Mouse (Mus musculus) MEL (cell line): ENCODE measurements around the gene Col24a1. TPM values are rescaled to one million over a fixed set of nuclear protein-coding genes. Genes with fewer than 3 reads are reported as not detected.

Experiments used
- DNase-seq: peaks from one replicate; pipeline ENCODE4 v3.0.0; 2011; ENCODE audit warnings: low read depth, low spot score
- H3K27ac ChIP-seq: 2 replicates; pipeline ENCODE4 v1.5.1; 2012; ENCODE audit warnings: low read depth, mild to moderate bottlenecking, control low read depth, low read length, moderate library complexity; ENCODE audit not compliant: control insufficient read depth
- H3K27me3 ChIP-seq, 2 experiments: fragments of 150-350 bp in 1 of 2; sonication (generic) in 1 of 2; 2 replicates each; pipeline ENCODE4 v1.6.1; 2012; ENCODE audit warnings: low read length in 2 of 2, mild to moderate bottlenecking in 2 of 2, improper control_type of control experiment in 1 of 2, moderate library complexity in 1 of 2; ENCODE audit not compliant: insufficient read depth in 2 of 2, control insufficient read depth in 1 of 2
- H3K36me3 ChIP-seq, 2 experiments: 2 replicates each; pipeline ENCODE4 v1.6.1; 2012 to 2014; ENCODE audit warnings: low read length in 2 of 2, improper control_type of control experiment in 1 of 2, inconsistent platforms in 1 of 2, mild to moderate bottlenecking in 1 of 2; ENCODE audit not compliant: insufficient read depth in 2 of 2, control insufficient read depth in 1 of 2
- H3K4me1 ChIP-seq, 2 experiments: fragments of 150-350 bp in 1 of 2; sonication (generic) in 1 of 2; 2 replicates each; pipeline ENCODE4 v1.6.1; 2012; ENCODE audit warnings: low read length in 2 of 2, improper control_type of control experiment in 1 of 2, mild to moderate bottlenecking in 1 of 2; ENCODE audit not compliant: insufficient read depth in 2 of 2, control insufficient read depth in 1 of 2
- H3K4me3 ChIP-seq, 2 experiments: fragments of 150-350 bp in 1 of 2; sonication (generic) in 1 of 2; 2 replicates each; pipeline ENCODE4 v1.5.1; 2012; ENCODE audit warnings: low read depth in 2 of 2, low read length in 2 of 2, mild to moderate bottlenecking in 2 of 2, moderate library complexity in 2 of 2, control low read depth in 1 of 2, improper control_type of control experiment in 1 of 2; ENCODE audit not compliant: control insufficient read depth in 1 of 2, insufficient read depth in 1 of 2
- H3K79me2 ChIP-seq: 2 replicates; pipeline ENCODE4 v1.6.1; 2012; ENCODE audit warnings: mild to moderate bottlenecking, low read length, moderate library complexity; ENCODE audit not compliant: control insufficient read depth, poor library complexity, insufficient read depth
- H3K9ac ChIP-seq: 2 replicates; pipeline ENCODE4 v1.6.1; 2012; ENCODE audit warnings: low read depth, mild to moderate bottlenecking, control low read depth, low read length, moderate library complexity; ENCODE audit not compliant: control insufficient read depth, poor library complexity, severe bottlenecking
- H3K9me3 ChIP-seq: fragments of 150-350 bp; sonication (generic); replicated peaks from 2 replicates; pipeline ENCODE4 v1.6.1; 2012; ENCODE audit warnings: mild to moderate bottlenecking, low read length, improper control_type of control experiment, moderate library complexity; ENCODE audit not compliant: insufficient read depth
- BHLHE40 ChIP-seq: IDR thresholded peaks from 2 replicates; pipeline ENCODE4 v1.6.1; 2012; ENCODE audit warnings: low read depth, mild to moderate bottlenecking, inconsistent platforms, low read length, improper control_type of control experiment, borderline replicate concordance
- CHD1 ChIP-seq: IDR thresholded peaks from 2 replicates; pipeline ENCODE4 v1.6.1; 2012; ENCODE audit warnings: low read depth, mild to moderate bottlenecking, inconsistent platforms, low read length, improper control_type of control experiment
- ELF1 ChIP-seq: IDR thresholded peaks from 2 replicates; pipeline ENCODE4 v1.6.1; 2014; ENCODE audit warnings: low read depth, mild to moderate bottlenecking, inconsistent platforms, low read length, improper control_type of control experiment, moderate library complexity
- EP300 ChIP-seq, 2 experiments: IDR thresholded peaks; 2 replicates each; pipeline ENCODE4 v1.6.1; 2011; ENCODE audit warnings: improper control_type of control experiment in 2 of 2, low read length in 2 of 2, low read depth in 1 of 2, mild to moderate bottlenecking in 1 of 2
- ETS1 ChIP-seq: IDR thresholded peaks from 2 replicates; pipeline ENCODE4 v1.6.1; 2012; ENCODE audit warnings: low read depth, mild to moderate bottlenecking, inconsistent platforms, low read length, improper control_type of control experiment, moderate library complexity
- HCFC1 ChIP-seq: IDR thresholded peaks from 2 replicates; pipeline ENCODE4 v1.6.1; 2012; ENCODE audit warnings: low read depth, mild to moderate bottlenecking, inconsistent platforms, low read length, improper control_type of control experiment, moderate library complexity
- KAT2A ChIP-seq: conservative IDR thresholded peaks from 2 replicates; pipeline ENCODE4 v1.6.1; 2012; ENCODE audit warnings: low read depth, low read length, improper control_type of control experiment, inconsistent platforms
- MAFK ChIP-seq: IDR thresholded peaks from 2 replicates; pipeline ENCODE4 v1.6.1; 2011; ENCODE audit warnings: low read depth, mild to moderate bottlenecking, low read length, improper control_type of control experiment, borderline replicate concordance
- MAX ChIP-seq: IDR thresholded peaks from 2 replicates; pipeline ENCODE4 v1.6.1; 2011; ENCODE audit warnings: low read length, improper control_type of control experiment
- MAZ ChIP-seq: IDR thresholded peaks from 2 replicates; pipeline ENCODE4 v1.6.1; 2012; ENCODE audit warnings: low read depth, mild to moderate bottlenecking, inconsistent platforms, low read length, improper control_type of control experiment
- MXI1 ChIP-seq: IDR thresholded peaks from 2 replicates; pipeline ENCODE4 v1.6.1; 2011; ENCODE audit warnings: mild to moderate bottlenecking, low read depth, low read length, improper control_type of control experiment
- MYC ChIP-seq: IDR thresholded peaks from 2 replicates; pipeline ENCODE4 v1.6.1; 2011; ENCODE audit warnings: low read depth, mild to moderate bottlenecking, low read length, improper control_type of control experiment, moderate library complexity
- NELFE ChIP-seq: IDR thresholded peaks from 2 replicates; pipeline ENCODE4 v1.6.1; 2011; ENCODE audit warnings: low read depth, low read length, improper control_type of control experiment
- NRF1 ChIP-seq: IDR thresholded peaks from 2 replicates; pipeline ENCODE4 v1.6.1; 2014; ENCODE audit warnings: low read depth, mild to moderate bottlenecking, inconsistent platforms, low read length, improper control_type of control experiment, moderate library complexity; ENCODE audit not compliant: poor library complexity, insufficient read depth, severe bottlenecking
- POLR2A ChIP-seq, 2 experiments: IDR thresholded peaks; 2 replicates each; pipeline ENCODE4 v1.6.1; 2011 to 2012; ENCODE audit warnings: low read length in 2 of 2, mild to moderate bottlenecking in 2 of 2, control low read depth in 1 of 2, improper control_type of control experiment in 1 of 2, low read depth in 1 of 2, moderate library complexity in 1 of 2; ENCODE audit not compliant: control insufficient read depth in 1 of 2, insufficient read depth in 1 of 2, poor library complexity in 1 of 2
- POLR2AphosphoS2 ChIP-seq: IDR thresholded peaks from 2 replicates; pipeline ENCODE4 v1.6.1; 2011; ENCODE audit warnings: low read length, improper control_type of control experiment
- SIN3A ChIP-seq: IDR thresholded peaks from 2 replicates; pipeline ENCODE4 v1.6.1; 2012; ENCODE audit warnings: low read length, improper control_type of control experiment, inconsistent platforms
- TAL1 ChIP-seq: IDR thresholded peaks from 2 replicates; pipeline ENCODE4 v1.6.1; 2012; ENCODE audit warnings: mild to moderate bottlenecking, inconsistent platforms, low read length, moderate library complexity, mixed read lengths
- TBP ChIP-seq: IDR thresholded peaks from 2 replicates; pipeline ENCODE4 v1.8.0; 2011; ENCODE audit warnings: low read depth, low read length, improper control_type of control experiment
- TCF12 ChIP-seq: IDR thresholded peaks from 2 replicates; pipeline ENCODE4 v1.6.1; 2014; ENCODE audit warnings: low read depth, mild to moderate bottlenecking, inconsistent platforms, low read length, improper control_type of control experiment, moderate library complexity
- UBTF ChIP-seq: IDR thresholded peaks from 2 replicates; pipeline ENCODE4 v1.6.1; 2012; ENCODE audit warnings: low read depth, mild to moderate bottlenecking, inconsistent platforms, low read length, improper control_type of control experiment, moderate library complexity, borderline replicate concordance; ENCODE audit not compliant: insufficient read depth
- USF1 ChIP-seq: IDR thresholded peaks from 2 replicates; pipeline ENCODE4 v1.6.1; 2014; ENCODE audit warnings: low read depth, mild to moderate bottlenecking, inconsistent platforms, low read length, improper control_type of control experiment, moderate library complexity
- ZKSCAN1 ChIP-seq: IDR thresholded peaks from 2 replicates; pipeline ENCODE4 v1.6.1; 2012; ENCODE audit warnings: low read depth, mild to moderate bottlenecking, inconsistent platforms, low read length, improper control_type of control experiment, moderate library complexity
- ZMIZ1 ChIP-seq: IDR thresholded peaks from 2 replicates; pipeline ENCODE4 v1.6.1; 2012; ENCODE audit warnings: low read depth, mild to moderate bottlenecking, inconsistent platforms, low read length, improper control_type of control experiment, moderate library complexity
- polyA plus RNA-seq, 2 experiments: library from polyadenylated mRNA; stranded (reverse) in 1 of 2; unstranded in 1 of 2; fragments of >175 nt in 1 of 2; fragments of >200 nt in 1 of 2; gene quantifications; 2 replicates each; pipeline versions ENCODE4 v1.2.1 to v1.2.4; 2012; ENCODE audit warnings: low replicate concordance in 2 of 2, low read depth in 1 of 2; ENCODE audit not compliant: insufficient read length in 2 of 2, insufficient read depth in 1 of 2, missing spikeins in 1 of 2
- total RNA-seq: library from RNA; depleted of rRNA; stranded (reverse); fragments of 300-350 nt; gene quantifications from 2 replicates; pipeline ENCODE4 v1.2.3, GENCODE M21; 2012

The Col24a1 gene
- total and polyA plus RNA-seq, 3 experiments: not detected

DNA sequence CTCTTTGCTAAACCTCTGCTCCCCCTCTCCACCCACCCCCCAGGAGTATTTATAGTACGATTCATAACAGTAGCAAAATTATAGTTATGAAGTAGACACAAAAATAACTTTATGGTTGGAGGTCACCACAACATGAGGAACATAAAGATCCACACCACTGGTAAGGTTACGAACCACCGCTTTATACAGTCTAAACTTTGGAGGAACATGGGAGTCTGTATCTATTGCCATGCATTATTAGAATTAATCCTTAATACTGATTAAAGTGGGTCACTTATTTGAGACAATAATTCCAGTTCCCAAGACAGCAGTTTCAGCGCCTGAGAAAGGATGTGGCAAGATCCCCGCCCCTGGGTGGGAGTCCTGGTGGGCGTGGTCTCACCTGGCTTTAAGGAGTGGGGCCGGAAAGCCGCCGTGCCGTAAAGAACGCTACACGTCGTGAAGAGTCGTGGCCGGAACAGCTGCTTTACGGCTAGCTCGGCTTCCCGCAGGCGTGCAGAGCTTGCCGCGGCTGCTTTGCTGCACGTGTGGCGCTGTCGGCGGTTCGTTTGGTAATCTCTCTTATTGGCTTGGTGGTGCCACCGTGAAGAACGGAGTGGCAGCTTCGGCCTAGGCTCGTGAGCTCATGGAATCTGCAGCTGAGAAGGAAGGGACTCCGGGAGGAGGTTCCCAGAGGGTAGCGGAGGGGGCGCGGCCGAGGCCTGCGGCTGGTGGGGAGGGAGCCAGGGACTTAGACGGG is 283.6 kb downstream of the Col24a1 start, which contains the start of gene Znhit6:
Gene Znhit6, plus strand, starts transcription at position 463 of the 739 bp plus-strand sequence.
- Histone ChIP-seq H3K9me3 (no peaks in the 10 kb centered on the region), H3K4me3 (peak within 1 kb of the TSS; percentile 74 to 81), H3K4me1 (peaks cover 0 to 7% of the 10 kb centered on the region in 2 experiments; a peak in 2 of 4 replicates), H3K9ac (peak within 1 kb of the TSS; percentile 77), H3K27me3 (no peaks in the 10 kb centered on the region), H3K79me2 (peaks cover 20% of the 10 kb centered on the region), H3K27ac (peak within 1 kb of the TSS; percentile 55), H3K36me3 (peaks cover 7 to 10% of the 10 kb centered on the region in 2 experiments)
- DNase-seq: peak; percentile 97
- TF ChIP-seq POLR2A (IDR thresholded peaks at IDR 0.05; ENCODE audit: control insufficient read depth in 1 of 2, insufficient read depth in 1 of 2, low read depth in 1 of 2, low read length in 2 of 2, poor library complexity in 1 of 2): peak; percentile 87 to 92
- peak; percentile 79 for TF ChIP-seq NELFE
- peak; percentile 98 for TF ChIP-seq SIN3A
- TF ChIP-seq ZMIZ1: peak; percentile 79
- TF ChIP-seq ETS1: peak; percentile 52
- peak; percentile 97 for TF ChIP-seq MYC
- TF ChIP-seq BHLHE40: peak; percentile 85
- peak; percentile 69 for TF ChIP-seq ELF1
- peak; percentile 77 for TF ChIP-seq KAT2A
- peak; percentile 100 for TF ChIP-seq MXI1
- peak; percentile 87 for TF ChIP-seq TBP
- TF ChIP-seq CHD1: no peak
- TF ChIP-seq MAZ: peak; percentile 58; the same call in 1 of the 2 replicates
- peak; percentile 96 for TF ChIP-seq MAX
- TF ChIP-seq POLR2AphosphoS2: peak; percentile 78
- no peak for TF ChIP-seq UBTF
- peak; percentile 47; the same call in 1 of the 2 replicates for TF ChIP-seq NRF1
- 0 out of 2 replicates have a peak, but pooled peaks have one; percentile 14 for TF ChIP-seq TCF12
- no peak for TF ChIP-seq TAL1
- peak; percentile 93 for TF ChIP-seq HCFC1
- no peak for TF ChIP-seq EP300 (IDR thresholded peaks at IDR 0.05; ENCODE audit: low read depth in 1 of 2, low read length in 2 of 2)
- no peak for TF ChIP-seq ZKSCAN1
- no peak for TF ChIP-seq MAFK
- TF ChIP-seq USF1: 0 out of 2 replicates have a peak, but pooled peaks have one; percentile 5
